Mouse (Mus musculus): ENCODE measurements around the gene Wdr70.
"Not testable (repeated sequence)": the region's sequence is repeated elsewhere in the genome, so short reads cannot be mapped to it uniquely, and the experiment has no call there.

The Wdr70 gene

GRCm38 (mm10) chr15:8098774-8099749 lies at the start of gene Wdr70:
TSS of gene Wdr70 (minus strand) at chr15:8099209.
- peak; percentile 99 for DNase-seq (ENCODE audit: low spot score)

GRCm38 (mm10) chr15:8135606-8136005 lies 36.6 kb upstream of the Wdr70 start:
- DNase-seq (ENCODE audit: low spot score) = no peak

DNA sequence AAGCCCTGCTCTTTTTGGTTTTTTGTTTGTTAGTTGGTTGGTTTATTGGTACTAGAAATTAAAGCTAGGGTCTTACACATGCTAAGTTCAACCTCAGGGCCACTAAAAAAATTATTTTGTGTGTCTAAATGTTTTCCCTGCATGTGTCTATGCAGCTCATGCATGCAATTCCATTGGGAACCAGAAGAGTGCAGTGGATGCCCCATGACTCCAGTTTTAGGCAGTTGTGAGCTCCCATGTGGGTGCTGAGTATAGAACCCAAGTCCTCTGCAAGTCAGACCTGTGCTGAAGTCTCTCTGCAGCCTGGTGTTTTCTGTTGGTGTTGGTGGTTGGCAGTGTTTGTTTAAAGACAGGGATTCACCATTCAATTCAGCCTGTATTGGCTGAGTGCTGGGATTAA lies 32.8 kb upstream of the Wdr70 start:
- no peak for DNase-seq (ENCODE audit: low spot score)

- no peak for DNase-seq (ENCODE audit: low spot score)
Measured at GRCm38 (mm10) chr15:8131268-8131667, 32.3 kb upstream of the Wdr70 start.

DNA sequence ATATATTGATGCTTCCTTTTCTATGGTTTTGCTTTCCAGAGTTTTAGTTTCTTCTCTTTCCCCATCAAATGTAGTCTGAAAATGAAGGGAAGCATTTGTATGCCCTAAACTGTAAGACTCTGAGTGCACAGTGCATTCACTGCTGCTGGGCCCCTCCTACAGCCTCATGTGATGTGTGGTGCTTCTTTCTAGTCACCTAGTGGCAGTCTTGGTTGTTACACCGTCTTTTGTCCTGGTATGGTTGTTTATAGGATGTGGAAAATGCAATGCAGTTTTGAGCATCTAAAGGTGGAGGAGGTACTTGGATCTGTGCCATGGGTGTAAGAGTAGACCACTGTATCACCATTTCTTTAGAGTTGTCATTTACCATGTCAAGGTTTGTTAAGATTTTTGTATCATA lies 30.3 kb upstream of the Wdr70 start:
- DNase-seq (ENCODE audit: low spot score) = no peak

DNA sequence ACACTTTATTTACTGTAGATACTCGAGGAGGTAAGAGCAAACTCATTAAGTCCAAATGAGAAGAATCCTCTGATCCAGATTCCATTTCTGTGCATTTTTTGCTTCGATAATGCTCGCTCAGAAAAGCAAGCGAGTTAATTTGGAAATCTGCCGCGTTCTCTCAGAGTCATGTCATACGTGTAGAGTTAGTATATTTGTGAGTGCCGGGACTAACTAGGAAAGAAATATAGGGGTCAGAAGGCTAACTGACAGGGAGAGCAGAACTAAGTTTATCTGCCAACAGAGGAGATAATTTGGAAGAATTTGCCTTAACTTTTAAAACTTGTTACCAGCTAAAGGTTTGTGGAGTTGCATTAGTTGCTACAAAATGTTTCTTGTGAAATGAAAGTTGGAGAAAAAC lies 10.8 kb upstream of the Wdr70 start:
- no peak for DNase-seq (ENCODE audit: low spot score)

GRCm38 (mm10) chr15:8108966-8109743 lies 10.1 kb upstream of the Wdr70 start, which contains the start of gene Nup155:
TSS of gene Nup155 (plus strand) at chr15:8109273.
- peak; percentile 93 for DNase-seq (ENCODE audit: low spot score)

GRCm38 (mm10) chr15:8108360-8108965 lies 9.5 kb upstream of the Wdr70 start:
- no peak for DNase-seq (ENCODE audit: low spot score)

GRCm38 (mm10) chr15:8101975-8102542 lies 3.0 kb upstream of the Wdr70 start:
- DNase-seq (ENCODE audit: low spot score) = not testable (repeated sequence)

DNA sequence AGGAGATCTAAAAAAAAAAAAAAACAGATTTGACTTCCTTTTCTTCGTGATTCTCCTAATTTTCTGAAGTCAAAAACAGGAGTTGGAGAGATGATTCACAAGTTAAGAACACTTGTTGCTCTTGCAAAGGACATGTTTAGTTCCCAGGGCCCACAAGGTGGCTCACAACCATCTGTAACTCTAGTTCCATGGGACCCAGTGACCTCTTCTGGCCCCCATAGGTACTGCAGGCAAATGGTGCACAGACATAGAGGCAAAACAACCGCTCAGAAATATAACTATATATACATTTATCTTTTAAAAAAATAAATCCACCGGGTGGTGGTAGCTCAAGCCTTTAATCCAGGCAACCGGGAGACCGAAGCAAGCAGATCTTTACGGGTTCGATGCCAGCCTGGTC lies 1.2 kb downstream of the Wdr70 start:
- peak; percentile 72 for DNase-seq (ENCODE audit: low spot score)

- not testable (repeated sequence) for DNase-seq (ENCODE audit: low spot score)
Measured at GRCm38 (mm10) chr15:8092668-8093067, 6.3 kb downstream of the Wdr70 start.

DNA sequence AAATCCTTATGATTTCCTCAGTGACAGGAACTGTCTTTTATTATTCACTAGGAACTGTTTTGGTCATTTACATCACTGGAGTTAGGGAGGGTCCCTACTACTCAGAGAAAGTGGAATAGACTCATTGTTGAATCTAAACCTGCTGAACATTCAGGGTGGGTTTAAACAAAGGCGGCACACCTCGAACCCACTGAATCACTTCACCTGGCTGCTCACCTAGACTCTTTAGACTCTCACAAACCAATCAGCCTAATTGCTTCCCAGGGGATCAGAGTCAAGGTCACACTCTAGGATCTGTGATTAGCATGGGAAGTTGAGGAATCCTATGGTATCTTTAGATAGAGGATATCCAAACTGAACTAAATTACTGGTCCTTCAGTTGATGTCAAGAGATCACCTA lies 8.3 kb downstream of the Wdr70 start:
- no peak for DNase-seq (ENCODE audit: low spot score)

GRCm38 (mm10) chr15:8088715-8089114 lies 10.3 kb downstream of the Wdr70 start:
- no peak for DNase-seq (ENCODE audit: low spot score)

DNA sequence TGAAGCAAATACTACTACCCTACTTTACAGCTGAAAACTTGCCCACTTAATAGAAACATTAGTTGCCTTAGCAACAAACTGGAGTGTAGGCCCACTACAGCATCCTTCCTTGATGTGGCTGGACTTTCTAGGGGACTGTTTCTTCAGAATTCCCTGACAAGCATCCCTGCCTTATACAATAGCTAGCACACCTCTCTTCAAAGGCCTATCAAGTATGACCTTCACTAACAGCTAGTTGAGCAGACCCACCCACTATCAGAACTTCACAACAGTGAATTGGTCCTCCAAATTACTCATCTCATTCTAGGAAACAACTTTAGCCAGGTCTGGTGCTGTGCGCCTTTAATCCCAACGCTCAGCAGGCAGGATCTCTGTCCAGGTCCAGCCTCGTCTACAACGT lies 11.7 kb downstream of the Wdr70 start:
- no peak for DNase-seq (ENCODE audit: low spot score)

GRCm38 (mm10) chr15:8082139-8082538 lies 16.9 kb downstream of the Wdr70 start:
- DNase-seq (ENCODE audit: low spot score) = no peak

DNA sequence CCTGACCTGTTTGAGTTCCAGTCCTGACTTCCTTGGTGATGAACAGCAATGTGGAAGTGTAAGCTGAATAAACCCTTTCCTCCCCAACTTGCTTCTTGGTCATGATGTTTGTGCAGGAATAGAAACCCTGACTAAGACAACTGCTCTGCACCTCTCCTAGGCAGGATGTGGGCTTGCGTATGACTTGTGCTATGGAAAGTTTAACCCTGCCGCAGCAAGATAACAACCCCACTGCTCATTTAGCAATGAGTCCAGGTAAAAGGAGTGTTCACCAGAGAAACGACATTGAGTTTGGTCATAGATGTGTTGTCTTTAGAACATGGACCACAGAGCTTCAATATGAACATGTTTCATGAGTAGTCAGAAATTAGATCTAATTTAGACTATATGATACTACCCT lies 25.9 kb downstream of the Wdr70 start:
- not testable (repeated sequence) for DNase-seq (ENCODE audit: low spot score)

DNA sequence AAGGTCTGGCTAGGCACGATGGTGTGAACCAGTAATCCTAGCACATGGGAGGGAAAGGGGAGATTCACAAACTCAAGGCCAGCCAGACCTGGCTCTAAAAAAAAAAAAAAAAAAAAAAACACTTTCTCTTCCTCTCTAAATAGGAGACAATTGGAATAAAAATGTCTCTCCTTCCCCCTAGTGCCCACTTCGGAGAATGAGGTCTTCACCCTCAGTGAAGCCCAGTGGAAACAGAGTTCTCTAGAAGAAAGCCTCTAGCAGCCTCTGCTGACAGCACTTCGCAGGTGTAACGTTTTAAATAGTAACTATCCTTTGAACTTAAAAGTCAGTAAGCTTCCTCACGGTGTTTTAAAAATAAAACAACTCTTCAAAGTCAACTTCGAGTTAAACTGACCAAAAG lies 33.8 kb downstream of the Wdr70 start:
- DNase-seq (ENCODE audit: low spot score) = no peak

DNA sequence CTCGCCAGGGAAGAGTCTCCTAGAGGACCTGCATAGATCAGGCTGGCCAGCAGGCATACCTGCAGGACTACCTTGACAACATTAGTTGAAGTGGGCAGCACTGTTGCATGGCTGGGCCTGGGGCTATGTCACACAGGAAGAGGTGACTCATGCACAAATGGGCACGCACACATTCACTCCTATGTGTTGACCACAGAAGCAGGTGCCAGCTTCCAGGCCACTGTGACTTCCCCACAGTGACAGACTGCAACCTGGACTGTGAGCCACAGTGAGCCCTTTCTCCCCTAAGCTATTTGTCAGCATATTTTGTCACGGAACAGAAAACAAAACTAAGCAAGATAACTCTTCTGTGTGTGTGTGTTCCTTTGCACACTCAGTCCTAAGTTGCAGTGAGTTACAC lies 47.8 kb downstream of the Wdr70 start:
- DNase-seq (ENCODE audit: low spot score) = no peak

GRCm38 (mm10) chr15:8039834-8040233 lies 59.2 kb downstream of the Wdr70 start:
- DNase-seq (ENCODE audit: low spot score) = no peak

GRCm38 (mm10) chr15:8038457-8038856 lies 60.6 kb downstream of the Wdr70 start:
- no peak for DNase-seq (ENCODE audit: low spot score)

DNA sequence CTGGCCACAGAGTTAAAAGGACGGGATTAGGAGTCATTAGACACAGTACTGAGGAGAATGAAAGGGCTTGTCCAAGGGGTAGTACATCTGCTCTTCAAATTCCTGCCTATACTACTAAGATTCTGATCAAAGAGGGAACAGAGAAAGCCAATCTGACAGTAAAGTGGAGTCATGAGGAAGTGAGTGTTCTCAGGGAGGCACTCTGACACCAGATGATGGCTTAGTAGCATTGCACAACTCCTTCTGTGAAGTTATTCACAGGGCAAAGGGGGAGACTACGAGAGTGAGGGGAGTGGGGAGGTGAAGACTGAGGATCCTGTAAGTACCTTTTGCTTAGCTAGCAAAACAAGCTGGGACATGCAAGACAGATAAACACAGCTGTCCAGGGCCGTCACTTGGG lies 61.2 kb downstream of the Wdr70 start:
- DNase-seq (ENCODE audit: low spot score) = no peak

- DNase-seq (ENCODE audit: low spot score) = no peak
Measured at GRCm38 (mm10) chr15:8031211-8031610, 67.8 kb downstream of the Wdr70 start.

Measured in testis, postnatal 10 days (tissue).